Mouse (Mus musculus) forebrain, embryonic 13.5 days (tissue): Measurements from ENCODE around the gene Tnrc6b. TPM values are rescaled to one million over a fixed set of nuclear protein-coding genes. Genes with fewer than 3 reads are reported as not detected.
"Not testable (repeated sequence)": the region's sequence is repeated elsewhere in the genome, so short reads cannot be mapped to it uniquely, and the experiment has no call there.

Experiments used
- ATAC-seq: fragments of 200-750 bp; cut with Nextera tagmentation; 2 replicates; pipeline ENCODE4 v1.8.0; 2017
- H3K27ac ChIP-seq: fragments of 300-500 bp; sonication (generic); 2 replicates; pipeline ENCODE4 v1.5.1; 2015; ENCODE audit warnings: inconsistent platforms, mild to moderate bottlenecking, moderate library complexity
- H3K27me3 ChIP-seq: fragments of 300-500 bp; sonication (generic); 2 replicates; pipeline ENCODE4 v1.6.1; 2015; ENCODE audit warnings: mild to moderate bottlenecking, inconsistent platforms
- H3K36me3 ChIP-seq: fragments of 300-500 bp; sonication (generic); 2 replicates; pipeline ENCODE4 v1.6.1; 2015; ENCODE audit warnings: mild to moderate bottlenecking, inconsistent platforms; ENCODE audit not compliant: poor library complexity, severe bottlenecking
- H3K4me1 ChIP-seq: fragments of 300-500 bp; sonication (generic); 2 replicates; pipeline ENCODE4 v1.6.1; 2015; ENCODE audit warnings: inconsistent platforms
- H3K4me2 ChIP-seq: fragments of 300-500 bp; sonication (generic); 2 replicates; pipeline ENCODE4 v1.6.1; 2015; ENCODE audit warnings: inconsistent platforms, mild to moderate bottlenecking, moderate library complexity
- H3K4me3 ChIP-seq: fragments of 300-500 bp; sonication (generic); 2 replicates; pipeline ENCODE4 v1.5.1; 2015; ENCODE audit warnings: mild to moderate bottlenecking, inconsistent platforms
- H3K9ac ChIP-seq: fragments of 300-500 bp; sonication (generic); 2 replicates; pipeline ENCODE4 v1.6.1; 2015; ENCODE audit warnings: mild to moderate bottlenecking, inconsistent platforms
- H3K9me3 ChIP-seq: fragments of 300-500 bp; sonication (generic); replicated peaks from 2 replicates; pipeline ENCODE4 v1.6.1; 2016; ENCODE audit warnings: inconsistent platforms
- WGBS: fragments of 180-500 bp; shearing (Covaris S2); methylation state at CpG from one replicate; pipeline ENCODE4 v1.1.7; 2015; 5-methylcytosine and 5-hydroxymethylcytosine counted together
- polyA plus RNA-seq: library from polyadenylated mRNA; unstranded; fragments of >200 nt; fragmentation: Nextera tagmentation; extraction: Ambion mirVana; gene quantifications from 2 replicates; pipeline ENCODE4 v1.2.1, GENCODE M21; 2015

Tnrc6b gene
- polyA plus RNA-seq, 1 experiment from 2014 or later = 37.2 TPM

DNA sequence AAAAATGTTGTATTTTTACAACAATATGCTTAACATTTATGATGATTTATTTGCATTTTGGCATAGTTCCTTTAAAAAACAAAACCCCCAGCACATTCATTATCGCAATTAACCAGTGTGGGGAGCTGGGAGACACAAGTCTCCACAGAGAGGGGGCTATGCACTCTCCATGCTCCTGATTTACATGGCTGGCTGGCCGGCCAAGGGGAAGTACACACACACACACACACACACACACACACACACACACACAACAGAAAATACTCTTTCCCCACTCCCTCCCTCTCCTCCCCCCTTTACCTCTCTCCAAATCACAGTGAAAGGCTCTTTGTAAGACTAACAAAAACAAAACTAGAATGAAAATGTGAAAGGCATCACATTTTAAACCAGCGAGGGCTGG is 11.3 kb downstream of the Tnrc6b start:
- Histone ChIP-seq H3K27me3 (no peaks in the 10 kb centered on the region), H3K4me1 (peaks cover 6% of the 10 kb centered on the region), H3K4me3 (no peak overlapping the region), H3K27ac (no peak overlapping the region), H3K9ac (0 out of 2 replicates have a peak overlapping the region, but pooled peaks have one; percentile 23), H3K9me3 (no peaks in the 10 kb centered on the region), H3K36me3 (no peaks in the 10 kb centered on the region), H3K4me2 (no peak overlapping the region)
- WGBS = 32% methylated on average over 3 of the region's 3 CpGs
- no peak for ATAC-seq

DNA sequence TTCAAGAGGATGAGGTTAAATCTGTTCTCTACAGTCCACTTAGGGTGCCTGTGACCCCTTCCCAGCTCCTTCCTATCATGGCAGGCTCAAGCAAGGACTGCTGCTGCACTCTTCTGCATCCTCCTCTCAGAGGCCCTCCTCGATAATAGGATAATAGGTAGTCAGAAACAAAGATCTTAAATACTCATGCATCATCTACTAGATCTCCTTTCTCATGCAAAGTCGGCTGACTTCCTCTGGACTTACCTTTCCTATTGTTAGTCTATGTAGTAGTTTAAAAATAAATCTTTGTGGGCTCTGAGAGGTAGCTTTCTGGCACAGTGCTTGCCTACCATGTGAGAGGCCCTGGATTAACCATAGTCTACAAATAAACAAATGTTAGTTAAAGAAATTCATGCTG is 18.4 kb downstream of the Tnrc6b start:
- whole genome bisulfite sequencing = 75% methylated on average over 2 of the region's 2 CpGs
- no peak for ATAC-seq

DNA sequence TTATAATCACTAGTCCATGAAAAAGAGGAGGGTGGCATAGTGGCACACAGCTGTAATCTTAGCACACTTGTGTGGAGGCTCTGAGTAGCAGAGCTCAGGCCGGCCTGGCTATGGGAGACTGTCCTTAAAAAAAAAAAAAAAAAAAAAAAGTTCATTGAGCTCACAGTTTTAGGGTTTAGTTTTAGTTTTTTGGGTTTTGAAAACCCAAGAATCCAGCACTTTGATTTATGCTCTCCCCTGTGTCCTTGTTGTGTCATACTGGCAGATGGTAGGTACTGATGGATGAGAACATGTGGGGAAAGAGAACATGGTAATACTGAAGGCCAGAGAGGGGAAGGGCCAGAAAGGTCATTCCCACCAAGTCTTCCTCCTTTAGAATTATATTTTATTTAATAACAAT is 19.9 kb downstream of the Tnrc6b start:
- WGBS = 95% methylated on average over 1 of the region's 1 CpGs
- H3K36me3 ChIP-seq = no peaks in the 10 kb centered on the region

More for the DNA sequence above, 18.4 kb downstream of the Tnrc6b start:
- Histone ChIP-seq H3K9me3 (no peaks in the 10 kb centered on the region), H3K4me2 (no peak overlapping the region), H3K4me1 (peaks cover 13% of the 10 kb centered on the region), H3K36me3 (no peaks in the 10 kb centered on the region), H3K27me3 (no peaks in the 10 kb centered on the region), H3K4me3 (no peak overlapping the region), H3K9ac (no peak overlapping the region), H3K27ac (no peak overlapping the region)

DNA sequence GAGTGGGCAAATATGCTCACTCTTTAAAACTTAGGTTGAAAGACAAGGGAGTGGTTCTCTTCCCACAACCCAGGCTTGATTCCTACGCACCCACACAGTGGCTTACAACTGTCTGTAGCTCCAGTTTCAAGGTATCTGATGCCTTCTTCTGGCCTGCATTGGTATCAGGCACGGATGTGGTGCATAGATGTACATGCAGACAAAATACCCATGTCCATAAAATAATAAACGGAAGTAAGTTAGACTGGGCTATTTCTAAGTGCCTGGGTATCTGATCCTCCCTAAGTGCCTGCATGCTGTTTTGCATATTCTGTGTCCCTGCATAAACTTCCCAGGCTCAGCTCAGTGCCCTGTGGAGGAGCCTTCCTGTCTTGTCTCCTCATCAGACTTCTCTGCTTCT is 20.4 kb downstream of the Tnrc6b start:
- Histone ChIP-seq H3K9me3 (no peaks in the 10 kb centered on the region), H3K27ac (no peak overlapping the region), H3K9ac (no peak overlapping the region), H3K4me1 (peaks cover 13% of the 10 kb centered on the region), H3K4me2 (no peak overlapping the region), H3K4me3 (no peak overlapping the region), H3K27me3 (no peaks in the 10 kb centered on the region), H3K36me3 (no peaks in the 10 kb centered on the region)
- WGBS = 78% methylated on average over 3 of the region's 3 CpGs
- ATAC-seq = no peak

More for the DNA sequence above, 19.9 kb downstream of the Tnrc6b start:
- peaks cover 13% of the 10 kb centered on the region for H3K4me1 ChIP-seq
- H3K9me3 ChIP-seq = no peaks in the 10 kb centered on the region
- H3K4me3 ChIP-seq = no peak overlapping the region
- no peak for ATAC-seq
- no peak overlapping the region for H3K27ac ChIP-seq
- no peak overlapping the region for H3K9ac ChIP-seq
- H3K27me3 ChIP-seq = no peaks in the 10 kb centered on the region
- H3K4me2 ChIP-seq = no peak overlapping the region

DNA sequence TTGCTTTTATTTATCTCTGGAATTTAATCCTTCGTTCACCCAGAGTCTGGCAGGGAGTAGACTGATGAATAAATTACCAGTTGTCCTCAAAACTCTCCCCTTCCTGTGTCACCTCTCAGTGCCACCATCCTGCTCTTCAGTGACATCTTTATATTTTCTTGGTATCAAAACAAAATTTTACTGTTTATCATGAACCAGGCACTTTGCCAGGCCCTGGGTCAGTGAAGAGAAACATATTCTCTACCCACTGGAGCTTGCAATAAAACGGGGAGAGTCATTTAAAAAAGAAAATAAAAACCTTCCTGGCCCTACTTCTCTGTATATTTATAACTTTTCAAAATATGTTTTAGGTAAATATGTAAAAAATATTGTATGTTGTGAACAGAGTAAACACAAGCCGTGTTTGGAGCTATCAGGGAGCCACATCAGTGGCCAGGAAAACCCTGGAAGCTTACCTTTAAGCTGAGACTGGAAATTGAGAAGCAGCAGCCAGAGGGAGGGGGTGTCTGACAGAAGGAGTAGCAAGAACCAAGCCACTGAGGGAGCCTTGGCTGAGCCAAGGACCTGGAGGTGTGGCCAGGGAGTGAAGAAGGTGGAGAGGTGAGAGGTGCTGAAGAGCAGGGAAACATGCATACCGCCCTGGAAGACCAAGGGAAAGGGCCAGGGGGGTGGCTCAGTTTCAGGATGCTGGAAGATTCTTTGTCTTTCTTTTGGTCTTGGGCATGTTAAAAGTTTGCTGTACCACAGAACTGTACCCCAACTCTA is 21.3 kb downstream of the Tnrc6b start:
- Histone ChIP-seq H3K27ac (no peak overlapping the region), H3K36me3 (no peaks in the 10 kb centered on the region), H3K4me3 (no peak overlapping the region), H3K9me3 (no peaks in the 10 kb centered on the region), H3K4me1 (peaks cover 13% of the 10 kb centered on the region), H3K4me2 (no peak overlapping the region), H3K27me3 (no peaks in the 10 kb centered on the region), H3K9ac (no peak overlapping the region)
- no peak for ATAC-seq
- WGBS = 50% methylated on average over 4 of the region's 4 CpGs

DNA sequence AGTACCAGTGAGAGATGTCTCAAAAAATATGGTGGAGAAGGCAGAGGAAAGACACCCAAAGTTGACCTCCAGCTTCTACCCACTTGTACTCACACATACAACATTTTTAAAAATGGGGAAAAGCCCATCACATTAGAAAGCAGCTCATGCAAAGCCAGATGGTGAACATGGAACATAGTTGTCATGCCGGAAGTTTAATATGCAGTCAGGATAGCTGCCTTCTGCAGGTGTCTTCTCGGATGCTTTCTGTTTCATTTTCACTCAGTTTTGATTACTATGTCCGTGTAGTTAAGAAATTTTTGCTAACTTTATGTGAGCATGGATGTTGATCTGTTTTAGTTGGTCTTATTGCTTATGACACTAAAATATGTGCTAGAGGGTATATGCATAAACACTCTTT is 24.2 kb downstream of the Tnrc6b start:
- Histone ChIP-seq H3K4me2 (no peak overlapping the region), H3K27me3 (no peaks in the 10 kb centered on the region), H3K9ac (no peak overlapping the region), H3K4me3 (no peak overlapping the region), H3K9me3 (no peaks in the 10 kb centered on the region), H3K36me3 (no peaks in the 10 kb centered on the region), H3K27ac (no peak overlapping the region), H3K4me1 (peaks cover 13% of the 10 kb centered on the region)
- ATAC-seq = no peak
- 92% methylated on average over 3 of the region's 3 CpGs for WGBS

DNA sequence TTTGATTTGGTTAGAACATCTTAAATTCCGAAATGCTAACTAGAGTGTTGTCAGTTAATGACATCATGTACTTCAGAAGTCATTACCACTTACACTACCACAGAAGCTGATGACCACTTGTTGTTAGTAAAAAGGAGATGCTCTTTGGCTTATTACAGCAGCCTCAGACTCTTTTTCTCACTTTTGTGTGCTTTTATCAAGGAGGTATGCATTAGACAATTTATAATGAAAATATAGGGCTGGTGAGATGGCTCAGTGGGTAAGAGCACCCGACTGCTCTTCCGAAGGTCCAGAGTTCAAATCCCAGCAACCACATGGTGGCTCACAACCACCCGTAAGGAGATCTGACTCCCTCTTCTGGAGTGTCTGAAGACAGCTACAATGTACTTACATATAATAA is 24.6 kb downstream of the Tnrc6b start:
- ATAC-seq, H3K9me3 ChIP-seq, H3K36me3 ChIP-seq, H3K27ac ChIP-seq, H3K4me3 ChIP-seq, H3K27me3 ChIP-seq, H3K9ac ChIP-seq, H3K4me2 ChIP-seq: not testable (repeated sequence)
- 89% methylated on average over 4 of the region's 4 CpGs for WGBS
- peaks cover 13% of the 10 kb centered on the region for H3K4me1 ChIP-seq

DNA sequence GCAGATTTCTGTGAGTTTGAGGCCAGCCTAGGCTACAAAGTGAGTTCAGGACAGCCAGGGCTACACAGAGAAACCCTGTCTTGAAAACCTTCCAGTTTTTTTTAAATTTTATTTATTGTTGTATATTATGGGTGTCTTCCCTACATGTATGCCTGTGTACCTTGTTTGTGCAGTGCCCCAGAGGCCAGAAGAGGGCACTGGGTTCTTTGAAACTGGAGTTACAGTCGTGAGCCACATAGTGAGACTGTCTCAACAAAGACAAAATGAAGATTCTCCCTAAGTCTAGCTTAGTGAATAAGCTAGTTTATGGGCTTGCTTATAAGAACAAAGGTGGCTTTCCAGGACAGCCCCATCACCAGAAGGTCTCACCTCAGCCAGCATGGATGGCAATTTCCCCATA is 25.4 kb downstream of the Tnrc6b start:
- H3K9ac ChIP-seq = no peak overlapping the region
- H3K27me3 ChIP-seq = no peaks in the 10 kb centered on the region
- no peak overlapping the region for H3K4me3 ChIP-seq
- WGBS = 53% methylated on average over 1 of the region's 1 CpGs
- no peak for ATAC-seq
- H3K27ac ChIP-seq = no peak overlapping the region
- no peaks in the 10 kb centered on the region for H3K9me3 ChIP-seq
- no peak overlapping the region for H3K4me2 ChIP-seq
- H3K36me3 ChIP-seq = no peaks in the 10 kb centered on the region
- peaks cover 11% of the 10 kb centered on the region for H3K4me1 ChIP-seq

DNA sequence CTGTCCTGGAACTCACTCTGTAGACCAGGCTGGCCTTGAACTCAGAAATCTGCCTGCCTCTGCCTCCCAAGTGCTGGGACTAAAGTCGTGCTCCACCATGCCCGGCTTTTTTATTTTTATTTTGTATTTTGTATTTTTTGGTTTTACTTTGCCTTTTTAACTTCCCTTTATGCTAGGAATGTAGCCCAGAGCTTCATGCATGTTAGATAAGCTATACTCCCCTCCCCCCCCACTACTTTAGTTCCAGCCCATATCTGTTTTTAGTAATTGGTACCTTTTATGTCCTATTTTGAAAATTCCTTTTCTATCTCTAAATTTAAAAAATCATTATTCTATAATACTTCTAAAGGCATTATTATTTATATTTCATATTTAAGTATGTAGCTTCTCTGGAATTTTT is 27.1 kb downstream of the Tnrc6b start:
- Histone ChIP-seq H3K36me3 (no peaks in the 10 kb centered on the region), H3K4me1 (no peaks in the 10 kb centered on the region), H3K9me3 (no peaks in the 10 kb centered on the region), H3K9ac (no peak overlapping the region), H3K27me3 (no peaks in the 10 kb centered on the region), H3K4me3 (no peak overlapping the region), H3K4me2 (no peak overlapping the region), H3K27ac (no peak overlapping the region)
- WGBS = 88% methylated on average over 2 of the region's 2 CpGs
- ATAC-seq = no peak

DNA sequence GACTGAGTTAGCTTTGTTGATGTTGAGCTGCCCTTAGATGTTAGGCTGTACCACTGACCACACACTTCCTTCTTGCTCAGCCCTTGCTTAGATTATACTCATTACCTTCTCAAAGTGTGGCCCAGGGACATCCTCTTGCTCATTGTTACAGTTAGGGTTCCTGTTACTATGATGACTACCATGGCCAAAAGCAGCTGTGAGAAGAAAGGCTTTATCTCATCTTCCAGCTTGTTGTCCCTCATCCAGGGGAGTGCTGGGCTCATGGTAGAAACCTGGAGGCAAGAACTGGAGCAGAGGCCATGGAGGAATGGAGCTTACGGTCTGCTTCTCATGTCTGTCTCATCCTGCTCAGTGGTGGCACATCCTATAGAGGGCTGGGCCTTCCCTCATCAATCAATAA is 28.9 kb downstream of the Tnrc6b start:
- Histone ChIP-seq H3K4me3 (no peak overlapping the region), H3K4me1 (no peaks in the 10 kb centered on the region), H3K9me3 (no peaks in the 10 kb centered on the region), H3K27ac (no peak overlapping the region), H3K27me3 (no peaks in the 10 kb centered on the region), H3K36me3 (no peaks in the 10 kb centered on the region), H3K9ac (no peak overlapping the region), H3K4me2 (no peak overlapping the region)
- no peak for ATAC-seq
- WGBS = 88% methylated on average over 1 of the region's 1 CpGs

DNA sequence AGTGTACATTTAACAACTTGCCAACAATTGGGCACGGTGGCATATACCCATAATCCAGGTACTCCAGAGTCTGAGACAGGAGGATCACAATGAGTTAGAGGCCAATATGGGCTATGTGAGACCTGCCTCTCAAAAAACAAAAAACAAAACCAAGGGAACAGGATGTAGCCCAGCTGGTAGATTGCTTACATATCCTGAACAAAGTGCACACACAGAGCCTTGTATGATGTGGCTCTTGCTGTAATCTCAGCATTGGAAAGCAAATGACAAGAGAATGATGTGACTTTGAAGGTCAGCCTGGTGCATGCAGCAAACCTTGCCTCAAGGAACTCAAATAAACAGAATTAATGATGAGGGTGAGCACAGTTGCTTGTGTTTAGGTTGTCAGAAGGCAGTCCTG is 30.7 kb downstream of the Tnrc6b start:
- no peak overlapping the region for H3K9ac ChIP-seq
- H3K9me3 ChIP-seq = no peaks in the 10 kb centered on the region
- no peak for ATAC-seq
- no peaks in the 10 kb centered on the region for H3K27me3 ChIP-seq
- 73% methylated on average over 1 of the region's 1 CpGs for WGBS
- no peak overlapping the region for H3K4me2 ChIP-seq
- no peaks in the 10 kb centered on the region for H3K4me1 ChIP-seq
- no peak overlapping the region for H3K4me3 ChIP-seq
- H3K36me3 ChIP-seq = no peaks in the 10 kb centered on the region
- H3K27ac ChIP-seq = no peak overlapping the region

DNA sequence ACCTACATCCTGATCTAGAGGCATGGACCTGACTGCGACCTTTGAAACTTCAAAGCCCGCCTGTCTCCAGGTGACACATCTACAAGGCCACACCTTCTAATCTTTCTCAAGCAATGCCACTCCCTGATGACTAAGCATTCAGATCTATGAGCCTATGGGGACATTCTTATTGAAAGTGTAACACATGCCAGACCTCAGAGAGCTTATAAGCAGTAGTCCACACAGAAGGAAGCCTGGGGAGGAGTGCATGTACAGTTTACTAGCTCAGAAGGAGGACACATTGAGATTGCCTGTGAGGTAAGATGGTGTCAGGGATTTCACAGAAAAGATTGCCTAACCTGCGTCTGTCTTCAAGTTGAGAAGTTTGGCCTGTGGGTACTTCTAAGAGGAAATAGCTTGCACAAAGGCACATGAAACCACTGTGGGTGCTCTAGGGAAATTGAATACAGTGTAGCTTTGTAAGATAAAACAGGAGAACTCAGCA is 31.9 kb downstream of the Tnrc6b start:
- ATAC-seq = no peak
- no peak overlapping the region for H3K27ac ChIP-seq
- no peaks in the 10 kb centered on the region for H3K27me3 ChIP-seq
- H3K9ac ChIP-seq = no peak overlapping the region
- H3K4me2 ChIP-seq = no peak overlapping the region
- no peaks in the 10 kb centered on the region for H3K4me1 ChIP-seq
- H3K9me3 ChIP-seq = no peaks in the 10 kb centered on the region
- H3K4me3 ChIP-seq = no peak overlapping the region
- no peaks in the 10 kb centered on the region for H3K36me3 ChIP-seq
- WGBS = 88% methylated on average over 3 of the region's 3 CpGs

DNA sequence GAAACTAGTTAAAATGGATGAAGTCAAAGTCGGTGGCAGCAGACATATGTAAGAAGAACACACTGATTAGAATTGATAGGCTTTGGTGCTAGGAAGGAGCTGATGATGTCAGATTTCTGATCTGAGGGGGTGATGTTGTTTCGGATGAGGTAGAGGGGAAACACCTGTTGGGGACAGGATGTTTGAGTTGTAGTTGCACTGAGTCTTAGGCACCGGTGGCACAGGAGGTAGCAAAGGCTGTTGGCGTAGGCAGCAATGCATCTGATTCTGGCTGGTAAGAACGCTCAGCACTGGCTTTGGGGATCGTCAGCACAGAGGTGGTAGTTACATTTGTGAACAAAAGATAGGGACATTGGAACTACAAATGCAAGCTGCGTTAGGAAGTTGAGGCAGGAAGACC is 32.5 kb downstream of the Tnrc6b start:
- Histone ChIP-seq H3K9me3 (no peaks in the 10 kb centered on the region), H3K4me1 (no peaks in the 10 kb centered on the region), H3K4me3 (no peak overlapping the region), H3K27me3 (no peaks in the 10 kb centered on the region), H3K36me3 (no peaks in the 10 kb centered on the region), H3K27ac (no peak overlapping the region), H3K4me2 (no peak overlapping the region), H3K9ac (no peak overlapping the region)
- no peak for ATAC-seq
- WGBS = 89% methylated on average over 7 of the region's 7 CpGs
